Mouse (Mus musculus) fat pad, adult 2 months (tissue): ENCODE data around the gene Crocc2.

Experiments
- DNase-seq: peaks from one replicate; pipeline ENCODE4 v3.0.0-alpha.2; 2011; ENCODE audit warnings: low read depth, low spot score; ENCODE audit errors: extremely low read depth

Crocc2 gene

DNA sequence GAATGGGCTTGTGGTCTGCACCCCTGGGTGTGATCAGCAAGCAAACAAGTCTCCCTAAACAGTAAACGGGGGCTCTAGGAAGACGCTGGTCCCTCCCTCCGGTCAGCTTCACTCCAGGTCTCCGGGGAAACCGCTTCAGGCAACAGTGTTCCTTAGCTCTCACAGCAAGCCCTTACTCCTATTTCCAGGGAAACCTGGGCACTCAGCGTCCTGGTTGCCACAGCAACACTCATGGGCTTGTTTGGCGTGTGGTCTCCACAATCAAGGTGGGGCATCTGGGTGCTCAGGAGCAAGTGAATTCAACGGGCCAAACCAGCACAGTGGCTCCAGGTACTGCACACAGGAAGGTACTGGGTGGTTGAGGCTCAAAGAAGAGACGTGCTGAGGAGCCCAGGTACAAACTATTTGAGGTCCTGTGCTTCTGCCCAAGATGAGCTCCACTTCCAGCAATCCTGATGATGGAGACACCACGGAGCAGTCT, at the start of gene Crocc2:
Gene Crocc2, plus strand, starts transcription at position 431 of the 481 bp plus-strand sequence.
- no peak for DNase-seq

DNA sequence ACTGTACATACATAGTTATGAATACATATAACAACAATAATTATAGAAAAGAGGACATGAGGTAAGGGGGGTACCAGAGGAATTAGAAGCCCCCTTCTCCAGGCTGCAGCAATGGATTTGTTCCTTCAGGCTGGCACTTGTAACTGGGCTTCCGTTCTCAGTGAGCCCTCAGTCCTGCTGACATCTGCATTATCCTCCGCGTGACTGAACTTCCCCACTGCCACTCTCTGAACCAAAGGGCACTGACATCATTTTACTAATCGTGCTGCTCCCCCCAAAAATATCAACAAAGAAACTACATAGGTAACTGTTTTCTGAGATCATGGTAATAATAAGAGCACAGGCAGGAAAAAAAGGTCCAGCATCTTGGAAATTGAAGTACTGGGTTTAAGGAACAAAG, 49.7 kb upstream of the Crocc2 start:
- DNase-seq = no peak

DNA sequence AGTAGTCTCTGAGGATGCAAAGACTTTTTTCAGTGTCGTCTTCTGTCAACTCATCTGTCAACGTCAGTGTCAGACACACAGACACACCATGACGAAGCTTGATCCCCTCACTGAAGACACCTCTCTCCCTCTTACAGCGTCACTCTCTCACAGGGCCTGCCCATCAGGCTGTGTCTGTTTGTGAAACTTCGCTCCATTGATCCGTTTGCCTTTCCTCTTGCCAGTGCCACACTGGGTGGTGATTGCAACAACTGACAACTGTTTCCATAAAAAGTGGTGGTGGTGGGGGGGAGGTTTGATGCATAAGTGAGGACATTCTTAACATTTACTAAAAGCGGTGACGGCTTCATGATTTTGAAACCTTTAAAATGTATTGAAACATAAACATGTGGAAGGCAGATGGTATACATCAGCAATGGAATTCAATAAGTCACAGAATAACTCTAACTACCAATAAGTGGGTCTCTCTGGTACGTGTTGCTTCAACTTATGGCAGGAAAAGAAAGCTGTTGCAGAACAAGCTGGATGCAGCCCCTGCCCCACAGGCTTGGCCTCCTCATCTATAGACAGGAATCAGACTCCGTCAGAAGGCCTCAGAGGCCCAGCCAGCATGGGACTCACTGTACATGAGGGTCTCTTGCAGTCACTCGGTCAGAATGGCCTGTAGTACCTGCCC, 45.2 kb upstream of the Crocc2 start:
- DNase-seq = no peak

DNA sequence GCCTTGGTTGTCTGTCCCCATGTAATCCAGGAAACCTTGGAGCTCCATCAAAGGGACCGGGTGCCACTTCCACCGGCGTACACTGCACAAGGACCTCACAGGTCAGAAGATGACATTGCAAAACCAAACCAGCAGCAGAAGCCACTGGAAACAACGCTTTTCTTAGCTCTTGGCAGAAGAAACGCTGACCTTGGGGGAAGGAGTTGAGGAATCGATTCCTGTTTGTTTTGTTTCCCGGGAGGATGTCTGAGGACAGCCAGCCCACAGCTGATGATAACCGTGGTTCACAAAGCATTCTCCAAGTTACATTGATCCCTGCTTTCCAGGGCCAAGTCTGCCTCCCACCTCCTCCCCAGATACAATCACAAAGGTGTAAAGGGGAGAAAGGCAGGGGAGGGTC, 44.5 kb upstream of the Crocc2 start:
- DNase-seq = no peak

DNA sequence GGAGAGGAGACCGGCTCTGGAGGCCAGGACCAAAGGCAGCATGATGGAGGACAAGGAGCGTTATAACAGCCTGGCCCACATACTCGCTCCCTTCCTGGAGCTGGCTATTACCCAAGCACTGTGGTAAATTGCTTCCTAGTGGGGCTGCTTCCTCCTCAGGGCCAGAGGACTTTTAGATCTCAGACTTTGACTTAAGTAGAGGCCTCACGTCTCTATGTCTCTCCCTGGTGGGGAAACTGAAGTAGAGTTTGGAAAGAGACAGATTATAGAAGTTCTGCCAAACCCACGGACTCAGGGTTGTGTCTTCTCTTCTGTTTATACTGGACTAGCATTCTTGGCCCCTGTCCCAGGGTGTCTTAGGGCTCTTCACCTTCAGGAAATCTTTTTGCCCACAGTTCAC, 43.3 kb upstream of the Crocc2 start:
- no peak for DNase-seq

DNA sequence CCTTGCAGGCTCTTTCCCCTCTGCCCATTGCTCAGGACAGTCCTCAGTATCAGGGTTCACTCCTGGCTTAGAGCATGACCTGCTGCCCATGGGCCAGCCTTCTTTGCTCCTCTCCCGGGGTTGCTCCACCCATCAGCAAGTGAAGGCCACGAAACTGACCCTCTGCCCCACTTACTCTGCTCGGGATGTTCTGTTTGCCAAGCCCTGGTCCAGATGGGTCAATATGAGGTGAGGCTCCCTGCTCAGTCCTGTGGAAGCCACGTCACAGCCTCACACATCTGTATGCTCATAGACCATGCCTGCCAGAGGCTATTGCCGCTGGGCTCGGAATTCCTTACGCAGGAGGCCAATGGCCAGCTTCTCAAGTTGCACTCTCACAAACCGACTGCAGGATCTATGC, 40.3 kb upstream of the Crocc2 start:
- no peak for DNase-seq

DNA sequence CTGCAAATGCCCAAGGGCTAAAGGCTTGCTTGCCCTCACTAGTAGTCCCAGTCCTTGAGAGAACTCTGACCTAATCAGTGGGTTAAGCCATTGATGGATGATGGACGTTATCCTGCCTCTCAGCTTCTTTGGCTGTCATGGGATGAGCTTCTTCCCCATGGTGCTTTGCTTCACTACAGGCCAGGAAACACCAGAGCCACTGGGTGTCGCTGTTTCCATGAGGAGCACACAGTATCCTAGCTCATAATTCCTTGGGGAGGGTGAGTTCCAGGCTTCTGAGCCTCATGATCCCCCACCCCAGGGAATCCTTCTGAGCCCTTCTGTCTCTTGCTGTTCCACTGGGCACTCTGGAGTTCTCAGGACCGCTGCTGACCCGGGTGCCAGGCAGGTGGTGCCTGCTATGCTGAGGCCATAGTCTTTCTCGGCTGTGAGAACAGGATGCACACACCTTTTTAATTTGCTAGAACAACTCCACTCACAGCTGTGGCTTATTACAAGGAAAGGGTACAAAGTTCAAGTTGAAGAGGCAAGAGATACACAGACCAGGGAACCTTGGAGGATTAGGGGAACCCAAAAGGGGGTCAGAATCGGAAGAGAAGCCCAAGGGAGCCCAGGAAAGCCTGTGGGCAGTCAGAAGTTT, 39.7 kb upstream of the Crocc2 start:
- no peak for DNase-seq

DNA sequence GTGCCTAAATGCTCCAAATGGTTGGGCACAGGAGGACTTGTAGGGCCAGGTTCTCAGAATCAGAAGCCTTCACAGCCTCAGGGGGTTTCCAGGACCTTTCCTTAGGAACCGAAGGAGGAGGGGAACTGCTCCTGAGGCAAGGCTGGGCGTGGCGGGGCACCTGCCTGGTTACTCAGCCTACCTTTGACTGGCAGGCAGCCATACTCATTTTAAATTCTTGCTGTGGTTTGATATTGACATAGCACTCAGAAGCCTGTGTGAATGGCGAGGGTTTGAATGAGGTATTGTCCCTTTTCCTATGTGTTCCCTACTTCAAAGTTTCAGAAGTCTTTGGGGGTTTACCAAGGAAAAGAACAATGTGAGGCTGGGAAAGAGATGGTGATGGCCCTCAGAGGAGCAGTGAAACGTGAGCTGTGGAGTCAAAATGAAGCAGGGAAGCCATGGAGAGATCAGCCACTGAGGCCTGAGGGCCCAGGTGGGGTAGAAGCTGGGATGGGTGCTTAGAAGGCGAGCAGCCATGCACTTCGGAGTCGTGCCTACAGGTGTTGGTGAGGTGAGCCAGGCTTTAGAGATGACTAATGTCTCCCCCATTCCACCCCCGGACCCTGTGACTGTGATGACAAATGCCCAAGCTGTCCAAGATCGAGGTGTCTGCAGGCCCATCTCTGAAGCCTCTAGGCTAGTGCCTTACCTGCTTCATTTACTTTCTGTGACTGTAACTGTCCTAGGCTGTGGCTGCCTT, 38.1 kb upstream of the Crocc2 start:
- no peak for DNase-seq

DNA sequence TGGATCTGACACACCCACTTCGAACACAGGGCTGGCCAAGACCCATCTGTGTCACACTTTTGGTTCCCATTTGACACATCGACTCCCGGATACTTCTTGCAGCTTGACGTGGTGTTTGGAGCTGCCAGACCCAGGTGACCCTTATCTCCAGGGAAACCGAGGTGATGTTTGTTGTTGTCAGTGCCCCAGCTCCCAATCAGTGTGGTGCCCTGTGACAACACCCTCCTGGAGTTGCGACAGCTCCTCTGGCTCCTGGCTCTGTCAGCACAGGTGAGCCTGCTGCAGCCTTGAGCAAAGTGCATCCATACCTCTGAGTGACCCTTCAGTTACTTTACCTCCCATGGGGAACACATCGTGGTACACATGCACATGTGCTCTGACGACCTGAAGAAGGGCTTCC, 35.8 kb upstream of the Crocc2 start:
- no peak for DNase-seq

DNA sequence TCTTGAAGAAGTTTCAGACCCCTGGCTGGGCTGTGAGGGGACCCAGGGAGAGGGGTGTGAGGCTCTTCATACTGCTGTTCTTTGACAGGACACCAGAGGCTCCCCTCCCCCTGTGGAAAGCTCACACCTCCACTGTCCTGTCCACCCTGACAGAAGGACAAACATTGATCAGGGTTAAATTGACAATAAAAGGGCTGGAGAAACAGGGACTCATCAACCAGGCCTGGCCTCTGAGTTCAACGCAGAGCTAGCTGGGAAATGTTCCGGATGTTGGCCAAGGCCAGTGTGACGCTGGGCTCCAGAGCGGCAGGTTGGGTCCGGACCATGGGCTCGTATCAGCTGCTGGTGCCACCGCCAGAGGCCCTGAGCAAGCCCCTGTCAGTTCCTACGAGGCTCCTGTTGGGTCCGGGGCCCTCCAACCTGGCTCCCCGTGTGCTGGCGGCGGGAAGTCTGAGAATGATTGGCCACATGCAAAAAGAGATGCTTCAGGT, 33.4 kb upstream of the Crocc2 start, which contains the start of gene Agxt:
Gene Agxt, plus strand, starts transcription at position 205 of the 491 bp plus-strand sequence.
- no peak for DNase-seq

DNA sequence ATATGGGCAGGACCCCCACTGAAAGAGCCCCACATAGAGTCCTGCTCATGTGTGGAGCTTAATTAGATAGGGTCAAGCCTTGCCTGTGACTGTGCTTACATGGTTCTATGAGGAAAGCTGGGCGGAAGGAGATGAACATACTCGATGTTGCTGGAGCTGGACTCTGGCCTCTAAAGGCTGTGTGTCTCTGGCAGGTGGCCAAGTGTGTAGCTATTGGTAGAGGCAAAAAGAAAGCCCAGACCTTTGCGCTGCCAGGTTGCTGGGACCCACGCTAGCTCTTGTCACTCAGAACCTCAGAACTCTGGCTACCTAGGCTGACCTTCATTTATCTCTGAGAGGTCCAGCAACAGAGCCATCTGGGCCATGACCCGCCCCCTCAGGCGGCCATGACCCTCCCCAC, 30.0 kb upstream of the Crocc2 start:
- no peak for DNase-seq

DNA sequence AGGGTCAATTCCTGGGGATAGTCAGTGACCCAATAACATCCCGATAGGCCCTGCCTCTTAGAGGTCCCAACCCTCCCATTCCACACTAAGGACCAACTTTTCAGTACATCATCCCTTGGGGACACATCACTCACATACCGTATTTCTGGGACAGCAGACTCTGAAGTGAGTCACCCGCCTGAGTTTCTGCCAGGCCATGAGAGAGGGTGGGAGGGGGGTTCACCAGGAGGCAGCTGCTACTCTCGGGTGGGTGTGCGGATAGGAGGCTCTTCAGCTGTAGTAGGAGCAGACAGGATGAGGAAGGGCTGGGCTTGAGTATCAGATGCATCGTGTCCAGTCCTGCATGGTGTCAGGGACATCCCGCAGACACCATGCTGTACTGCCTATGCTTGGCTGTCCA, 28.8 kb upstream of the Crocc2 start:
- no peak for DNase-seq

DNA sequence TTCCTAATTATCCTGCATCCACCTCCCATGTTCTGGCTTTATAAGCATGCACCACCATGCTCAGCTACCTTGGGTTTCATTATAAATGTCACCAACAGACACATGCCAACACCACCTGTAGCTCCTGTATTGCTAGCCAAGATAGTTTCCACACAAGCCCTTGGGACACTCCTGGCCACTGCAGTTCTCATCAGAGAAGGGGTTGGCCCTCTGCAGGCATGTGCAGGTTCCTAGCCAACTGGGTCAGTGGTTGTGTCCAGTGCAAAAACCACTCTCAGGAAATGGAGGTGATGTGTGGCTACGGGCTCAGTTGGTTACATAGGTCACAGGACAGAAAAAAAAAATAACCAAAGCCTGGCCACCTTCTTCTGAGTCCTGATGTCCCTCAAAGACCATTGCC, 25.7 kb upstream of the Crocc2 start:
- DNase-seq = no peak

DNA sequence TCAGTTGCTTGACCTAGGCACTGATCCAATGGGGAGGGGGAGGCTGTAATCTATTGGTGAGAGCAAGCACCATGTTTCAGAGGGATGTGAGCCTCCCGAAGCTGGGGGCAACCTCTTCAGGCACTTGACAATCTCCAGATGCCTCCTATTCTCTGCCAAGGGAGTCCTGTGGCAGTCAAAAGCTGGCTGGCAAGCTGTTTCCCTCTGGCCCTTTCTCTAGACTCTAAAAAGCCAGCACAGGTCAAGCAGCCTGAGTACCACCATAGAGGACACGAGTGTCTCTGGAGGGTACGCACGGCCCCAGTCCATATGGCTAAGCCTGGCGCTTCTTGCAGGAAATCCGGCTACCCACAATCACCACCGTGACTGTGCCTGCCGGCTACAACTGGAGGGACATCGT, 24.3 kb upstream of the Crocc2 start:
- no peak for DNase-seq

DNA sequence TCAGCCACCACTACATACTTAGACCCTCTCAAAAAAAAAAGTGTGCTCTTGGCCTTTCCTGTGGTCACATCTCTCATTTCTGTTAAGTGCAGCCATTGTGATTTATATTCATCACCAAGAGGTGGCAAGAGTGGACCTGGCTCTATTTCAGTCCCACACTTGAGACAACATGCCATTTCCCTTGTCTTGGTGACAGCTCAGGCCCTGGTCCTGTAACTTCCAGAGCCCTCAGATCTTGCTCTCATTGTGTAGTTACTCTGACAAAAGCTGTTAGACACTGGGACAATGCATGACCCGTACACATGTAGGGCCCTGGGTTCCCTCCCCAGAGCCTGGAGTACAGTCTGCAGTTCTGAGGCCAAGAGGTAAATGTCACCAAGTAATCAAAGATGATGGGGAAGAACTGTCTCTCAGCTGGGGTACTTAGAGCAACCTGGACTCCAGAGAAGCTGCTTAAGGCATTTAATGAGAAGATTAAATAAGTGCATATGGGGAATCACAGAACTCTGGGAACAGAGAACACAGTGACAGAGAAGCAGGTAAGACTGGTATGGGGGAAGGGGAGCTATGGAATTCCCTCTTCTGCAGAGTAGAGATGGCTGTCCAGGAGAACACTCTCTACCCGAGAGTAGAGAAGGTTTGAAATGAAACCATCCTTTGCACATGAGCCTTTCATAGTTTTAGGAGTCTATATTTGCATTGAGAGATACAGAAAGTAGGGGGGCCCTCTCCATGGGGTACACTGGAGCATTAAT, 17.4 kb upstream of the Crocc2 start:
- DNase-seq = no peak

DNA sequence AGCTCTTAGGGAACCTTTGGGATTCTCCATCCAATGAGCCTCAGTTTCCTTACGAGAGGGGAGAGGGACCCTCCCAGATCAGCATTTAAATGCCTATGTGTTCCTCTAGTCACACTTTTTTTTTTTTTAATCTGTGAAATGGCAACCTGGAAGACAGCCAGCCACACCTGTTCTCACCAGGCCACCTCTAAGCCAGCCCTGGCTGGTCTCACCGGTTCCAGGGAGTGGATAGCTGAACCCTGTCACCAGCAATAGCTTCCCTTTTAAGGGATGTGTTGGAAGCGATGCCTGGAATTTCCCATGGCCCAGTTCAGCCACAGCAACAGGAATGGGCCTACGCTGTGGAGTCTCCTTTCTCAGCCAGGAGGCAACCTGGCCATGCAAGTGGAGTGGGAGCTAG, 11.0 kb upstream of the Crocc2 start:
- DNase-seq = no peak

DNA sequence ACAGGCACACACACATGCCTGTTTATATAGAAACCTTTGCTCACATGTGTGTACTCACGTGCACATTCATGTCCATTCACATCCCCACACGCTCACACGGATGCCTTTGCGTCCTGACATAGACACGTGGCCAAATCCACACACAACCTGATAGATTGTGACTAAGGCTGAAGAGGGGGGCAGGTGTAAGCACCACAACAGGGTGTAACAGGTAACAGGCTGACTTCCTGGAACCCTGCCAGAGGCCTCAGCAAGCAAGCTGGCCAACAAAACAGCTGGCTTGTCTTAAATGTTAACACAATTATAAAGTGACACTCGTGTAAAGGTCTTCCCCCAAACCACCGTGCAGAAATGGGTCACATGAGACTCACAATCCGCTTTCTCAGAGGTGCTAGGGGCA, 9.6 kb upstream of the Crocc2 start:
- DNase-seq = no peak

DNA sequence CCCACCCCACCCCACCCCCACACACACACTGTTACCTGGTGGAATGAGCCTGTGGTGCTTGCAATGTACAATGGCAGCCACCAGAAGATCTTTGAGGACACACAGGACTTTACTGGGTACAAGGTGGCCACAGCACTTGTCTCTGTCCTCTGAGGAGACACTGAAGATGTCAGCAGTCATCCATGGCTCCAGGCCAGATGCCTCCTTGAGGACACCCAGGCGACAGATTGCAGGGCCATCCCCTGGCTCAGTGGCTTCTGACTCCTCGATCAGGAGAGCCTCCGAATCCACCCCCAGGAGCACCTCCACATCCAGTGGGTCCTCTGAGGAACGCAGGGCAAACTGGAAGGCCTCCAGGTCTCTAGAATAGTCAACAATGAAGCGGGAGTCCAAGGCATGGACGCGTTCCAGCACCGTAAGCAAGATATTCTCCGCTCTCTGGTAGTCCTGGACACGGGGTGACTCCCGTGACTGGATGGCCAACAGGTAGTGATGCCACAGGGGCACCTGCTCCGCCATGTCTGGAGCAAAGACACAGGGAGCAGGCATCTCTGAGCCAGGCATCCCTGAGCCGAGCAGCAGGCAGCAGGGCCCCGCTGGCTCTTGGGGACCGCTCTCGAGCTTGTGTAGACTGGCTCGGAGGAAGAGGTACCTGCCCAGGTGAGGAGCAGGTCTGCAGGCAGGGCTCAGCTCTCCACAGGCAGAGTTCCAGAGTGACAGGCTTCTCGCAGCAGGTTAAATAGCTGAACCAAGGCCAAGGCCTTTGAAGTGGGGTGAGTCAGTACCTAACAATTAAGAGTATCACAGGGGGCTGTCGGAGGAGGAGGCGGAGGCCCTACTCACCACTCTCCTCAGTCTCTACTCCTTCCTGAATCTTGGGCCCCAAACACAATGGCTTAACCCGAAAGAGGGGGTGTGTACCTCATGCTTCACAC, 8.7 kb upstream of the Crocc2 start:
- DNase-seq = no peak

DNA sequence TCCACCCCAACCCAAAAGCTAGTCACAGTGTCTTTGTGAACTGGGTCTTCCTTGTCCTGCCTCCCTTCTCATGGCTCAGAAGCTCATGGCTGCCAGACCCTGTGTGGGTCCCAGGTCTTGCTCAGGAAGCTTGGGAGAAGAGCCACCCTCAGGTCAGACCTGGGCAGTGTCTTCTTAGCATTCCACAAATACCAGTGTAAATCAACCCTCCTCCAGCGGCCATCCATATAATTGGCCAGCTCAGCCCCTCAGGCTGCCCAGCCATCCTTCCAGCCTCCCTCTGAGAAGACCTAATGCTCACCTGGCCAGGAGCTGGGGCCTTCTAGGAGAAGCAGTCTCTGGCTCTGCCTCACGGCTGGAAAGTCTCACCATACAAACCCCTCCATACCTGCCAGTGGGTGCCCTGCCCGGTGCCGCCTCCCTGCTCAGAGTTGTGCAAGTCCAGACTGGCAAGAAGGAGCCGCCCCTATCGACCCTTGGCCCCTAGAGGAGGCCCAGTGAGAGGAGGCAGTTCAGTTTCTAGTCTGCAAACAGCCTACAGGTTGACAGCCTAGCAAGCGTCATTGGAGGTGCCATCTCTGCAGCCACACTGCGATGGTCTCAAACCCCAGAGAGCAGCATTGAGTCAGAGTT, 7.9 kb upstream of the Crocc2 start, which contains the start of gene 2310007B03Rik:
Gene 2310007B03Rik, minus strand, starts transcription at position 448 of the 633 bp plus-strand sequence.
- no peak for DNase-seq
